Mouse (Mus musculus) small intestine, adult 2 months (tissue): ENCODE data around the gene Umad1. TPM values are rescaled to one million over a fixed set of nuclear protein-coding genes. Genes with fewer than 3 reads are reported as not detected.

Source experiments
- H3K27ac ChIP-seq: fragments of 200-500 bp; 2 replicates; pipeline ENCODE4 v1.5.1; 2012; ENCODE audit warnings: low read depth, low read length, control low read depth, inconsistent platforms; ENCODE audit not compliant: insufficient read depth
- H3K27me3 ChIP-seq: fragments of 200-500 bp; 2 replicates; pipeline ENCODE4 v1.6.1; 2012; ENCODE audit warnings: mild to moderate bottlenecking, moderate library complexity, low read length, inconsistent platforms; ENCODE audit not compliant: control insufficient read depth, insufficient read depth
- H3K36me3 ChIP-seq: fragments of 200-500 bp; 2 replicates; pipeline ENCODE4 v1.6.1; 2012; ENCODE audit warnings: mild to moderate bottlenecking, low read length, control low read depth, inconsistent platforms; ENCODE audit not compliant: control insufficient read depth, insufficient read depth
- H3K4me1 ChIP-seq: fragments of 200-500 bp; 2 replicates; pipeline ENCODE4 v1.6.1; 2012; ENCODE audit warnings: low read length, inconsistent platforms, mixed read lengths; ENCODE audit not compliant: control insufficient read depth, insufficient read depth, insufficient read length
- H3K4me3 ChIP-seq: fragments of 200-500 bp; 2 replicates; pipeline ENCODE4 v1.5.1; 2012; ENCODE audit warnings: low read depth, mild to moderate bottlenecking, control low read depth, inconsistent platforms, low read length, moderate library complexity
- CTCF ChIP-seq: fragments of 200-500 bp; IDR thresholded peaks from 2 replicates; pipeline ENCODE4 v1.5.1; 2012; ENCODE audit warnings: low read depth, mild to moderate bottlenecking, control low read depth, inconsistent platforms, low read length, moderate library complexity, mixed read lengths; ENCODE audit not compliant: insufficient replicate concordance, insufficient read length; ENCODE audit errors: extremely low read depth
- POLR2A ChIP-seq: fragments of 200-500 bp; IDR thresholded peaks from 2 replicates; pipeline ENCODE4 v1.6.1; 2012; ENCODE audit warnings: low read depth, mild to moderate bottlenecking, control low read depth, inconsistent platforms, low read length, moderate library complexity
- WGBS: fragments of 180-500 bp; shearing (Covaris S2); methylation state at CpG from one replicate; pipeline ENCODE4 v1.1.7; 2018; 5-methylcytosine and 5-hydroxymethylcytosine counted together
- polyA plus RNA-seq: library from polyadenylated mRNA; depleted of rRNA; stranded (reverse); fragments of >200 nt; gene quantifications from 2 replicates; pipeline ENCODE4 v1.2.3, GENCODE M21; 2012

Umad1 gene
- polyA plus RNA-seq, 1 experiment = 9.0 TPM

DNA sequence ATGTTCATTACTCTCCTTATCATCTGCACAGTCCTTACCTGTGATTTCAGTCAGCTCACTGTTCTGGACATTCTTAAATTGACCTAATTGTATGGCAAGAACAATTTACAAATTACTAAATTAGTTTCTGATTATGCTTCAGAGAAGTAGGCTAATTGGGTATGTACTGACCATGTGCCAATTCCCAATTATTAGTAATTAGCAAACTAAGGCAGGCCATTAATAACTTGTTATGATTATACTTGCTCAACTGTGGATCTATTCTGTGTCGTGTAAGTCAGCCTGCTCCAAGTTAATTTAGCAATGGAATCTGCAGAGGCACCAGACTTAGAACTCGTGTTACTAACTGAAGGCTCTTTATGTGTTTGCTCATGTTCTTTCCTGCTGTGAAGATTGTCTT is 114.0 kb downstream of the Umad1 start:
- Histone ChIP-seq H3K27me3 (no peaks in the 10 kb centered on the region), H3K4me3 (no peak overlapping the region), H3K4me1 (no peaks in the 10 kb centered on the region), H3K27ac (no peak overlapping the region), H3K36me3 (peaks cover 2% of the 10 kb centered on the region; the same call in 1 of the 2 replicates)
- TF ChIP-seq CTCF (no peak), POLR2A (no peak)
- 81% methylated on average over 2 of the region's 2 CpGs for WGBS

DNA sequence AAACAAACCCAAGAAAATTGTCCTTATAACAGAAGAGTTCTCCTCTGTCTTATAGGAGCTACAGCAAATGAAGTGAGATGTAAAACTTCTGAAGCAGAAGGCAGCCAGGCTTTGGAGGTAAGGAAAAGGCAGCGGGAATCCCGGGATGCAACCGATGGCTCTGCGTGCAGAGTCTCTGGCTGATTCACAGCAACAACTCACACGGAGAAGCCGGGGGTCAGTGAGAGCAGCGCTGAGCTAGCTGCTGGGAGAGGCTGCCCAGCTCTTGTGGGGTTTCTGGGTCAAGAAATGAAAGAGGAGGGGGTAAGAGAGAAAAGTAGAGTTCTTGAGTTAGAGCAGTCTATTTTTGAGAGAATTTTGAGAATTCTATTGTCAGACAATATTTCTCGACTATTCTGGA is 114.8 kb downstream of the Umad1 start:
- Histone ChIP-seq H3K27me3 (no peaks in the 10 kb centered on the region), H3K4me3 (no peak overlapping the region), H3K4me1 (no peaks in the 10 kb centered on the region), H3K36me3 (peaks cover 2% of the 10 kb centered on the region; the same call in 1 of the 2 replicates), H3K27ac (no peak overlapping the region)
- TF ChIP-seq CTCF (no peak), POLR2A (no peak)
- 67% methylated on average over 8 of the region's 8 CpGs for WGBS

DNA sequence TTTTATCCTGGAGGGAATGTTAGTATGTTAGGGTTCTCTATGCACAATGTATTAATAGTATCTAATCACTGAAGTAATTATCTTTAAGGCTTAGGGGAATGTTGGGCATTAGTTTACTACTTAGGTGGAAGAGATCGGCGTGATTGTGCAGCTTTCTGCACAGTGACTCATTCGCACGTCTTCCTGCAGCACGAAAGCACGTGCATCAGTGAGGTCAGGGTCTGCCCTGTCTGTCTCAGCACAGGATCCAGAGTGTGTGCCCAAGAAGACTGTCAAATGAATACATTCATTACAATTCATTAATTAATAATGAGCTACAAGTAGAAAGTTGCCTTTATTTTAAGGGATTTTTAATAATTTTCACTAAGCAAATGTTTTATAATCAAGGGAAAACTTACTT is 115.2 kb downstream of the Umad1 start:
- peaks cover 2% of the 10 kb centered on the region; the same call in 1 of the 2 replicates for H3K36me3 ChIP-seq
- no peaks in the 10 kb centered on the region for H3K4me1 ChIP-seq
- 49% methylated on average over 6 of the region's 6 CpGs for WGBS
- H3K4me3 ChIP-seq = no peak overlapping the region
- no peak for TF ChIP-seq CTCF
- no peak for TF ChIP-seq POLR2A
- no peaks in the 10 kb centered on the region for H3K27me3 ChIP-seq
- no peak overlapping the region for H3K27ac ChIP-seq

DNA sequence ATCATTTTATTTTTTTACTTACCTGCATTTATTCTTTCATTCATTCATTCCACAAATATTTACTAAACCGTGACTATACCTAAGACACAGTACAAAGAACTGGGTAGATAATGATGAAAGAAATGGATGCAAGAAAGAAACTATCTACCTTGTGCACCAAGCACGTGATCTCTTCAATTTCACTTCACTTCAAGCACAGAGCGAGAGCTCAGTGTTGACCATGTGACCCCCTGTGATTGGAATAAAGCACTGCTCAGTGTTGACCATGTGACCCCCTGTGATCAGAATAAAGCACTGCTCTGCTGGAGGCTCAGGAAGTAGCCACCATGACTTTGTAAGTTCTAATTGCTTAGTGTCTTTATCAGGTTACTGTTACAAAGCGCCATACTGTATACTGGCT is 115.6 kb downstream of the Umad1 start:
- Histone ChIP-seq H3K36me3 (peaks cover 2% of the 10 kb centered on the region; the same call in 1 of the 2 replicates), H3K4me1 (no peaks in the 10 kb centered on the region), H3K27ac (no peak overlapping the region), H3K27me3 (no peaks in the 10 kb centered on the region), H3K4me3 (no peak overlapping the region)
- WGBS = 91% methylated on average over 4 of the region's 4 CpGs
- TF ChIP-seq CTCF (no peak), POLR2A (no peak)

DNA sequence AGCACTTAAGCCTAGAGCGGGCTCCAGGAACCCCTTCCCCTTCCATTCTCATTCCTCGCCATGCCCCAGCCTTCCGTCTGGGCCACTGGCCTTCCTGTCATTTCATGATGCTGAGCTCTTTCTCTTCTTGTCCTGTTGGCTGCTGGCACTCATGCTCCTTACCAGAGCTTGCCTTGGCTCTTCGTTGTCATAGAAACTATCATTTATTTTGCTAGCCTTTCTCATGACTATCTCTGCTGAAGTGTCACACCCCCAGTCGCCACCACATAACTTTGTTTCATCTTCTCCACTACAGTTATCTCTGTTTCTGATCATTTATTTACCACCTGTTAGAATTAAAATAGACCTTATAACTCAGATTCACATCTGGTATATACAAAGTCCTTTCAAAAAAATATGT is 117.3 kb downstream of the Umad1 start:
- Histone ChIP-seq H3K4me1 (no peaks in the 10 kb centered on the region), H3K4me3 (no peak overlapping the region), H3K27me3 (no peaks in the 10 kb centered on the region), H3K36me3 (peaks cover 2% of the 10 kb centered on the region; the same call in 1 of the 2 replicates), H3K27ac (no peak overlapping the region)
- TF ChIP-seq CTCF (no peak), POLR2A (no peak)
- WGBS = 92% methylated on average over 5 of the region's 5 CpGs

DNA sequence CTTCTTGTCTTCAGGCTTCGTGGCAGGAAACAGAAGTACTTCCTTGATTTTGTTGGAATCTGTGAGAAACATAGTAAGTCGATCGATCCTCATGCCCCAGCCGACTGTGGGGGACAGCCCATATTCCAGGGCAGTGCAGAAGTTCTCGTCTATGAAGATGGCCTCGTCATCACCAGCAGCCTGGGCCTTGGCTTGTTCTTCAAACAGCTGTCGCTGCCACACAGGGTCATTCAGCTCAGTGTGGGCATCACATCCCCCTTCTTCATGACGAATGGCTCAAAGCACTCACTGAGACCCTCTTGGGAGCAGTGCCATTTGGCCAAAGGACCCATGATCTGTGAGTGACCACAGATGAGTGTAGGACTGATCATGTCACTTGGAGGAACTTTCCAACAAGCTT is 118.6 kb downstream of the Umad1 start:
- 90% methylated on average over 8 of the region's 8 CpGs for WGBS
- no peaks in the 10 kb centered on the region for H3K27me3 ChIP-seq
- TF ChIP-seq CTCF (no peak), POLR2A (no peak)
- H3K36me3 ChIP-seq = peaks cover 2% of the 10 kb centered on the region; the same call in 1 of the 2 replicates
- no peaks in the 10 kb centered on the region for H3K4me1 ChIP-seq
- H3K27ac ChIP-seq = no peak overlapping the region
- H3K4me3 ChIP-seq = no peak overlapping the region

DNA sequence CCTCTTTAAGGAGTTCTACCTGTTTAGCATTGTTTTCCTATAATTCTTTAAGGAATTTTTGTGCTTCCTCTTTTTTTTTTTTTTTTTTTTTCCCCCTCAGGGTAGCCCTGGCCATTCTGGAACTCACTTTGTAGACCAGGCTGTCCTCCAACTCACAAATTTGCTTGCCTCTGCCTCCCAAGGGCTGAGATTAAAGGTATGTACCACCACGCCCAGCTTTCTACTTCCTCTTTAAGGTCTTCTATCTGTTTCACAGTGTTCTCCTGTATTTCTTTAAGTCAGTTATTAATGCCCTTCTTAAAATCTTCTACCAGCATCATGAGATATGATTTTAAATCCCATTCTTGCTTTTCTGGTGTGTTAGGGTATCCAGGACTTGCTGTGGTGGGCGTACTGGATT is 130.2 kb downstream of the Umad1 start:
- 86% methylated on average over 2 of the region's 2 CpGs for WGBS
- TF ChIP-seq POLR2A = no peak
- TF ChIP-seq CTCF = no peak

More for the DNA sequence above, 130.2 kb downstream of the Umad1 start:
- H3K36me3 ChIP-seq = no peaks in the 10 kb centered on the region
- H3K27me3 ChIP-seq = no peaks in the 10 kb centered on the region
- no peaks in the 10 kb centered on the region for H3K4me1 ChIP-seq
- no peak overlapping the region for H3K4me3 ChIP-seq
- H3K27ac ChIP-seq = no peak overlapping the region
